Mouse (Mus musculus) stomach, postnatal 0 days (tissue): ENCODE measurements at regions not wholly inside any gene's neighbourhood (a gene's known extent, or its start where the extent isn't known, plus 50 kb on each side); places are given as distances from the start of the nearest gene placed in this dataset.

Experiments
- ATAC-seq: fragments of 200-750 bp; cut with Nextera tagmentation; 2 replicates; pipeline ENCODE4 v1.8.0; 2017; ENCODE audit not compliant: low FRiP score, low TSS enrichment
- DNase-seq: peaks from one replicate; pipeline ENCODE4 v3.0.0-alpha.2; 2016; ENCODE audit warnings: low spot score
- H3K27ac ChIP-seq: fragments of 300-500 bp; sonication (generic); replicated peaks from 2 replicates; pipeline ENCODE4 v1.5.1; 2014; ENCODE audit warnings: mild to moderate bottlenecking, control low read depth
- H3K27me3 ChIP-seq: fragments of 300-500 bp; sonication (generic); 2 replicates; pipeline ENCODE4 v1.6.1; 2014; ENCODE audit warnings: low read length; ENCODE audit not compliant: control insufficient read depth, insufficient read depth
- H3K36me3 ChIP-seq: fragments of 300-500 bp; sonication (generic); 2 replicates; pipeline ENCODE4 v1.6.1; 2014; ENCODE audit warnings: low read length, mixed read lengths; ENCODE audit not compliant: control insufficient read depth, insufficient read depth
- H3K4me1 ChIP-seq: fragments of 300-500 bp; sonication (generic); replicated peaks from 2 replicates; pipeline ENCODE4 v1.6.1; 2014; ENCODE audit warnings: antibody characterized with exemption; ENCODE audit not compliant: control insufficient read depth, insufficient read depth
- H3K4me2 ChIP-seq: fragments of 300-500 bp; sonication (generic); replicated peaks from 2 replicates; pipeline ENCODE4 v1.6.1; 2014; ENCODE audit warnings: low read depth, mild to moderate bottlenecking, control low read depth, moderate library complexity
- H3K4me3 ChIP-seq: fragments of 300-500 bp; sonication (generic); 2 replicates; pipeline ENCODE4 v1.5.1; 2014; ENCODE audit warnings: low read depth, low read length, control low read depth
- H3K9ac ChIP-seq: fragments of 300-500 bp; sonication (generic); 2 replicates; pipeline ENCODE4 v1.6.1; 2014; ENCODE audit warnings: mild to moderate bottlenecking, low read length, control low read depth, mixed read lengths
- H3K9me3 ChIP-seq: fragments of 300-500 bp; sonication (generic); 2 replicates; pipeline ENCODE4 v1.6.1; 2016; ENCODE audit warnings: low read length; ENCODE audit not compliant: control insufficient read depth
- CTCF ChIP-seq: IDR thresholded peaks from 2 replicates; pipeline ENCODE4 v1.5.1; 2016; ENCODE audit warnings: antibody characterized with exemption, low read depth, mild to moderate bottlenecking, moderate library complexity
- EP300 ChIP-seq: optimal IDR thresholded peaks from 2 replicates; pipeline ENCODE3; 2016; ENCODE audit warnings: antibody characterized with exemption
- WGBS: fragments of 180-500 bp; shearing (Covaris S2); extraction: QIAGEN DNeasy Blood & Tissue Kit; methylation state at CpG from one replicate; pipeline ENCODE4 v1.1.7; 2014; 5-methylcytosine and 5-hydroxymethylcytosine counted together

GRCm38 (mm10) chr2:143133931-143134330 is 55.7 kb downstream of the Otor start:
- Histone ChIP-seq H3K27ac (no peak overlapping the region), H3K9ac (no peak overlapping the region), H3K4me2 (no peak overlapping the region), H3K36me3 (no peaks in the 10 kb centered on the region), H3K4me1 (no peaks in the 10 kb centered on the region), H3K27me3 (no peaks in the 10 kb centered on the region), H3K9me3 (no peaks in the 10 kb centered on the region), H3K4me3 (no peak overlapping the region)
- ATAC-seq, result no peak
- 78% methylated on average over 2 of the region's 2 CpGs for WGBS
- no peak for TF ChIP-seq CTCF
- TF ChIP-seq EP300, result no peak
- no peak for DNase-seq

GRCm38 (mm10) chr2:143149189-143149588 is 70.9 kb downstream of the Otor start:
- DNase-seq (no peak), ATAC-seq (no peak)
- Histone ChIP-seq H3K9me3 (no peaks in the 10 kb centered on the region), H3K4me1 (no peaks in the 10 kb centered on the region), H3K36me3 (no peaks in the 10 kb centered on the region), H3K9ac (no peak overlapping the region), H3K4me2 (no peak overlapping the region), H3K27me3 (no peaks in the 10 kb centered on the region), H3K4me3 (no peak overlapping the region), H3K27ac (no peak overlapping the region)
- WGBS, result 59% methylated on average over 3 of the region's 3 CpGs
- TF ChIP-seq CTCF (no peak), EP300 (no peak)

- Histone ChIP-seq H3K9ac (no peak overlapping the region), H3K4me3 (no peak overlapping the region), H3K4me1 (no peaks in the 10 kb centered on the region), H3K4me2 (no peak overlapping the region), H3K36me3 (no peaks in the 10 kb centered on the region), H3K9me3 (no peaks in the 10 kb centered on the region), H3K27me3 (no peaks in the 10 kb centered on the region), H3K27ac (no peak overlapping the region)
- ATAC-seq (no peak), DNase-seq (no peak)
- WGBS, result 81% methylated on average over 8 of the region's 8 CpGs
- no peak for TF ChIP-seq EP300
Measured at GRCm38 (mm10) chr2:143164081-143164984, 86.1 kb downstream of the Otor start.

GRCm38 (mm10) chr2:143166771-143167170 is 88.5 kb downstream of the Otor start:
- TF ChIP-seq CTCF (no peak), EP300 (no peak)
- no peaks in the 10 kb centered on the region for H3K9me3 ChIP-seq
- no peak overlapping the region for H3K27ac ChIP-seq
- 72% methylated on average over 3 of the region's 3 CpGs for WGBS
- no peak overlapping the region for H3K4me3 ChIP-seq
- H3K4me1 ChIP-seq, result no peaks in the 10 kb centered on the region
- H3K36me3 ChIP-seq, result no peaks in the 10 kb centered on the region
- no peaks in the 10 kb centered on the region for H3K27me3 ChIP-seq
- H3K4me2 ChIP-seq, result no peak overlapping the region
- DNase-seq, result no peak
- no peak overlapping the region for H3K9ac ChIP-seq
- no peak for ATAC-seq

- Histone ChIP-seq H3K9me3 (no peaks in the 10 kb centered on the region), H3K4me2 (no peak overlapping the region), H3K4me3 (no peak overlapping the region), H3K4me1 (no peaks in the 10 kb centered on the region), H3K36me3 (no peaks in the 10 kb centered on the region), H3K27me3 (no peaks in the 10 kb centered on the region), H3K9ac (no peak overlapping the region), H3K27ac (no peak overlapping the region)
- ATAC-seq, result no peak
- WGBS, result 66% methylated on average over 2 of the region's 2 CpGs
- no peak for DNase-seq
- TF ChIP-seq CTCF (no peak), EP300 (no peak)
Measured at GRCm38 (mm10) chr2:143170648-143171047, 92.4 kb downstream of the Otor start.

- no peaks in the 10 kb centered on the region for H3K27me3 ChIP-seq
- no peak for DNase-seq
- H3K4me3 ChIP-seq, result no peak overlapping the region
- ATAC-seq, result no peak
- H3K9me3 ChIP-seq, result no peaks in the 10 kb centered on the region
- no peak overlapping the region for H3K9ac ChIP-seq
- H3K36me3 ChIP-seq, result no peaks in the 10 kb centered on the region
- 72% methylated on average over 3 of the region's 3 CpGs for WGBS
- no peaks in the 10 kb centered on the region for H3K4me1 ChIP-seq
- no peak overlapping the region for H3K27ac ChIP-seq
- H3K4me2 ChIP-seq, result no peak overlapping the region
- TF ChIP-seq EP300, result no peak
- no peak for TF ChIP-seq CTCF
Measured at GRCm38 (mm10) chr2:143184614-143185013, 106.3 kb downstream of the Otor start.
